ENCODE assay signal across 11 mouse cellular contexts in genomic region chr10:97801448-97802265, GRCm38 (mm10).
DNase-seq lines count a peak whose midpoint lies in the region; ATAC-seq and TF ChIP-seq lines count a peak whose summit lies in the region.
"Had no signal": no experiment of that assay in that cellular context is flagged by ENCODE, and none has a peak within 500 bp of the region (broad histone marks: within the 10 kb centered on the region; RNA-seq: fewer than 3 reads in every experiment).

No protein-coding gene starts in this region.

- no peak overlapping the region for H3K9ac ChIP-seq in kidney, postnatal 0 days (ENCODE audit: low read depth, low read length)
- no peak overlapping the region for H3K9ac ChIP-seq in kidney, embryonic 15.5 days
- H3K9ac ChIP-seq in embryonic facial prominence, embryonic 15.5 days = no peak overlapping the region

- H3K4me3 ChIP-seq in kidney, postnatal 0 days (replicated peaks; ENCODE audit: low read depth, low read length) = no peak overlapping the region
- H3K4me3 ChIP-seq in kidney, embryonic 15.5 days (replicated peaks) = no peak overlapping the region
- H3K4me3 ChIP-seq in embryonic facial prominence, embryonic 15.5 days (replicated peaks) = no peak overlapping the region
- H3K4me3 ChIP-seq: megakaryocyte, embryonic 14.5 days had no signal

- no peaks in the 10 kb centered on the region for H3K36me3 ChIP-seq in kidney, postnatal 0 days (ENCODE audit: insufficient read depth, low read length)
- no peaks in the 10 kb centered on the region for H3K36me3 ChIP-seq in kidney, embryonic 15.5 days
- H3K36me3 ChIP-seq in embryonic facial prominence, embryonic 15.5 days = no peaks in the 10 kb centered on the region

- intact Hi-C loops in left cerebral cortex, postnatal 25 days (cut with DNase I) = loop anchor here (5.0 to 10.0 kb wide), 2 partner anchors 34 to 57 kb away; no protein-coding TSS in a partner anchor

- no peak overlapping the region for H3K27ac ChIP-seq in kidney, postnatal 0 days
- no peak overlapping the region for H3K27ac ChIP-seq in kidney, embryonic 15.5 days
- H3K27ac ChIP-seq in embryonic facial prominence, embryonic 15.5 days (replicated peaks) = peak overlapping the region; percentile 63; the same call in 1 of the 2 replicates

- TF ChIP-seq CTCF in kidney, postnatal 0 days (IDR thresholded peaks at IDR 0.05; ENCODE audit: low read depth) = no peak

- no peaks in the 10 kb centered on the region for H3K9me3 ChIP-seq in kidney, postnatal 0 days (replicated peaks; ENCODE audit: low read length)
- H3K9me3 ChIP-seq in kidney, embryonic 15.5 days (replicated peaks) = no peaks in the 10 kb centered on the region
- no peaks in the 10 kb centered on the region for H3K9me3 ChIP-seq in embryonic facial prominence, embryonic 15.5 days (replicated peaks)
- H3K9me3 ChIP-seq: megakaryocyte, embryonic 14.5 days had no signal

- H3K27me3 ChIP-seq in kidney, postnatal 0 days (ENCODE audit: insufficient read depth, low read length) = no peaks in the 10 kb centered on the region
- no peaks in the 10 kb centered on the region for H3K27me3 ChIP-seq in kidney, embryonic 15.5 days
- H3K27me3 ChIP-seq in embryonic facial prominence, embryonic 15.5 days = no peaks in the 10 kb centered on the region
- H3K27me3 ChIP-seq: megakaryocyte, embryonic 14.5 days had no signal

- H3K4me1 ChIP-seq in kidney, postnatal 0 days (replicated peaks; ENCODE audit: insufficient read depth, low read length) = no peaks in the 10 kb centered on the region
- no peaks in the 10 kb centered on the region for H3K4me1 ChIP-seq in kidney, embryonic 15.5 days
- H3K4me1 ChIP-seq in embryonic facial prominence, embryonic 15.5 days = 0 out of 2 replicates have a peak, but pooled peaks cover 4% of the 10 kb centered on the region
- H3K4me1 ChIP-seq: megakaryocyte, embryonic 14.5 days had no signal

- ATAC-seq in kidney, postnatal 0 days (replicated peaks; ENCODE audit: low FRiP score, low read depth) = no peak
- no peak for ATAC-seq in kidney, embryonic 15.5 days (replicated peaks; ENCODE audit: low FRiP score)
- peak; percentile 57; the same call in 1 of the 2 replicates for ATAC-seq in embryonic facial prominence, embryonic 15.5 days (ENCODE audit: insufficient number of reproducible peaks, low FRiP score, low TSS enrichment, low read depth)

- DNase-seq in kidney, postnatal 0 days (ENCODE audit: low spot score) = peak; percentile 33
- DNase-seq in Muller cell, postnatal 12 days (ENCODE audit: inconsistent ontology term) = peak; percentile 51
- peak; percentile 31 to 68 for DNase-seq in left cerebral cortex, postnatal 25 days (ENCODE audit: low spot score in 2 of 2)
- DNase-seq in testis, postnatal 10 days (ENCODE audit: low spot score) = no peak
- DNase-seq in urinary bladder, postnatal 14 days (ENCODE audit: low spot score) = no peak
- no peak for DNase-seq in thymus, postnatal 0 days (ENCODE audit: low spot score)
- DNase-seq: retina, postnatal 1 day; thymus, postnatal 25 days had no signal

- 56% methylated on average over 9 of the region's 9 CpGs for WGBS in kidney, postnatal 0 days
- WGBS in kidney, embryonic 15.5 days = 68% methylated on average over 9 of the region's 9 CpGs
- WGBS in embryonic facial prominence, embryonic 15.5 days = 27% methylated on average over 9 of the region's 9 CpGs

- no peak overlapping the region for H3K4me2 ChIP-seq in kidney, postnatal 0 days (ENCODE audit: low read length)
- no peak overlapping the region for H3K4me2 ChIP-seq in kidney, embryonic 15.5 days
- H3K4me2 ChIP-seq in embryonic facial prominence, embryonic 15.5 days (replicated peaks) = no peak overlapping the region

Comparison
In these comparisons a context has a peak if more than half of its experiments do, and no peak if none do; other contexts are left out.
1. DNase-seq: peak in kidney, postnatal 0 days (single experiment), Muller cell, postnatal 12 days (single experiment) and left cerebral cortex, postnatal 25 days (2 of 2); none in testis, postnatal 10 days (single experiment), urinary bladder, postnatal 14 days (single experiment) and thymus, postnatal 0 days (single experiment).